Mouse (Mus musculus) midbrain, embryonic 11.5 days (tissue): ENCODE measurements around the gene Becn1. TPM values are rescaled to one million over a fixed set of nuclear protein-coding genes. Genes with fewer than 3 reads are reported as not detected.

Source experiments
- ATAC-seq: fragments of 200-750 bp; cut with Nextera tagmentation; 2 replicates; pipeline ENCODE4 v1.8.0; 2017; ENCODE audit warnings: moderate TSS enrichment, moderate library complexity; ENCODE audit not compliant: low FRiP score
- DNase-seq: peaks from one replicate; pipeline ENCODE4 v3.0.0; 2015; ENCODE audit warnings: low spot score; ENCODE audit errors: missing footprints
- H3K27ac ChIP-seq: fragments of 300-500 bp; sonication (generic); 2 replicates; pipeline ENCODE4 v1.5.1; 2014; ENCODE audit warnings: low read depth, low read length
- H3K27me3 ChIP-seq: fragments of 300-500 bp; sonication (generic); 2 replicates; pipeline ENCODE4 v1.6.1; 2014; ENCODE audit warnings: mild to moderate bottlenecking, low read length, moderate library complexity, mixed read lengths; ENCODE audit not compliant: control insufficient read depth, insufficient read depth
- H3K36me3 ChIP-seq: fragments of 300-500 bp; sonication (generic); 2 replicates; pipeline ENCODE4 v1.6.1; 2014; ENCODE audit warnings: mild to moderate bottlenecking, low read length, moderate library complexity, mixed read lengths; ENCODE audit not compliant: control insufficient read depth, insufficient read depth
- H3K4me1 ChIP-seq: fragments of 300-500 bp; sonication (generic); 2 replicates; pipeline ENCODE4 v1.6.1; 2014; ENCODE audit warnings: low read length; ENCODE audit not compliant: control insufficient read depth, insufficient read depth
- H3K4me2 ChIP-seq: fragments of 300-500 bp; sonication (generic); 2 replicates; pipeline ENCODE4 v1.6.1; 2014; ENCODE audit warnings: mild to moderate bottlenecking, moderate library complexity
- H3K4me3 ChIP-seq: fragments of 300-500 bp; sonication (generic); 2 replicates; pipeline ENCODE4 v1.5.1; 2014; ENCODE audit warnings: low read depth, low read length
- H3K9ac ChIP-seq: fragments of 300-500 bp; sonication (generic); 2 replicates; pipeline ENCODE4 v1.6.1; 2014; ENCODE audit warnings: low read length
- H3K9me3 ChIP-seq: fragments of 300-500 bp; sonication (generic); 2 replicates; pipeline ENCODE4 v1.6.1; 2016; ENCODE audit warnings: low read length; ENCODE audit not compliant: control insufficient read depth
- WGBS: fragments of 180-500 bp; shearing (Covaris S2); extraction: QIAGEN DNeasy Blood & Tissue Kit; methylation state at CpG from one replicate; pipeline ENCODE4 v1.1.7; 2014; 5-methylcytosine and 5-hydroxymethylcytosine counted together
- polyA plus RNA-seq: library from polyadenylated mRNA; unstranded; fragments of >200 nt; fragmentation: Nextera tagmentation; extraction: Ambion mirVana; gene quantifications from 2 replicates; pipeline ENCODE4 v1.2.1, GENCODE M21; 2014

Gene Becn1
- polyA plus RNA-seq, 1 experiment from 2014 or later, result 163 TPM

DNA sequence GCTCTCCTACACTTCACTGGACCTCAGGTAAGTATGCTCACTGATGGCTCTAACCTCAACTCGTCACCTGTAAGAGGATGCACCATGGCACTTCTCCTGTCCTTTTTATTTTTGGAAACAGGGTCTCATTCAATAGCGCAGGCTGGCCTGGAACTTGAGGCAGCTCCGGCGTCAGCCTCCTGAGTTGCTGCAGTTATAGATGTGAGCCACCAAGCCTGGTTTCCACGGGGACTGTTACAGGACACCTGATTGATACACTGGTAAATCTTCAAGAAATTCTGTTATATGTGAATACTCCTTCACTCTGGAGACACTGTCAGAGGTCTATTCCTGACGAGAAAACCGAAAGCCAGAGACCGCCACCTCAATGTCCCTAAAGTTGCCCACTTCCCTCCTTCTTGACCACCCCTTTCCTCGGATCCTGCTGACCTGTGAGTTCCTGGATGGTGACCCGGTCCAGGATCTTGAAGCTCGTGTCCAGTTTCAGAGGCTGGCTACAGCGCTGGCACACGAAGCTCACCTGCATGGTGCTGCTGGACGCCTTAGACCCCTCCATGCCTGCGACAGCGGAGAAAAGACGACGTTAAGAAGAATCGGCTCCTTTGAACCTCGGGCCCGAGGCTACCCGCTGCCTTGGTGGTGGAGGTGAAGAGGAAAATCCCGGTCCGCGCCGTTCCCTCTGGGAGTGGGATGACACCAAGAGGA is 635 bp downstream of the Becn1 start:
- ATAC-seq (no peak; the same call in none of the 2 replicates), DNase-seq (no peak)
- Histone ChIP-seq H3K9me3 (no peaks in the 10 kb centered on the region), H3K27ac (no peak overlapping the region), H3K27me3 (no peaks in the 10 kb centered on the region), H3K4me1 (peaks cover 13% of the 10 kb centered on the region), H3K9ac (peak overlapping the region; percentile 82), H3K4me2 (peak overlapping the region; percentile 98), H3K36me3 (peaks cover 6% of the 10 kb centered on the region; the same call in 1 of the 2 replicates), H3K4me3 (peak overlapping the region; percentile 74)
- 14% methylated on average over 26 of the region's 26 CpGs for WGBS

DNA sequence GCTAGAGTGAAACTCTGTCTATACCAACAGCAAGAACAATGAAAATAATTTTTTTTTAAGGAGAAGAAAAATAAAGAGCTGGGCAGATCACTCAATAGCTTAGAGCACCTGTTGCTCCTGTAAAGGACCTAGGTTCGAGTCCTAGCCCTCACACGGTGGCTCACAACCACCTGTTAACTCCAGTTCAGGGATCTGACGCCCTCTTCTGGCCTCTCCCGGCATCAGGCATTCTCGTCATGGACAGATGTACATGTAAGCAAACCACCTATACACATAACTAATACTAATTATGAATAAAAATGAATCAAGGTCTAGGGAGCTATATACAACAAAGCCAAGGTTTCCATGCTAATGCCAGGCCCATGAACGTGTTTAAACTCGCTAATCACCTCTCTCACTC is 1.2 kb downstream of the Becn1 start:
- ATAC-seq (no peak), DNase-seq (peak; percentile 61)
- Histone ChIP-seq H3K9me3 (no peaks in the 10 kb centered on the region), H3K4me3 (peak overlapping the region; percentile 74; the same call in 1 of the 2 replicates), H3K4me2 (peak overlapping the region; percentile 98), H3K27ac (no peak overlapping the region), H3K27me3 (no peaks in the 10 kb centered on the region), H3K4me1 (peaks cover 13% of the 10 kb centered on the region), H3K36me3 (peaks cover 6% of the 10 kb centered on the region; the same call in 1 of the 2 replicates), H3K9ac (no peak overlapping the region)
- WGBS, result 64% methylated on average over 7 of the region's 7 CpGs

DNA sequence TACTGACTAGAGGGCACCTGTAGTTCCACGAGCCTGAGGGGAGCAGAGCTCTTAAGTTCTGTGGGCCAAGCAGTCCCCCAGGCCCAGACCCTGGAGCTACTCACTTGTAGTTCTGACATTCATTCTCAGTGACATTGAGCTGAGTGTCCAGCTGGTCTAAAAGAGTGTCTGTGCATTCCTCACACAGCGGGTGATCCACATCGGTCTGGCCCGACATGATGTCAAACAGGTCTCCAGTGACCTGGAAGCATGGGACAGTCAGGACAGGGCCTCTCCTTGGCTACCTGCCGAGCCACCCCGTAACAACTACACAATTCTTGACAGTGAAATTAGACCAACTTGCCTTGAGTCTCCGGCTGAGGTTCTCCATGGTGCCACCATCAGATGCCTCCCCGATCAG is 6.9 kb downstream of the Becn1 start:
- peak; percentile 33 for DNase-seq
- Histone ChIP-seq H3K27me3 (no peaks in the 10 kb centered on the region), H3K9me3 (no peaks in the 10 kb centered on the region), H3K4me3 (no peak overlapping the region), H3K9ac (no peak overlapping the region), H3K27ac (no peak overlapping the region), H3K4me2 (no peak overlapping the region), H3K36me3 (peaks cover 10% of the 10 kb centered on the region; the same call in 1 of the 2 replicates), H3K4me1 (0 out of 2 replicates have a peak, but pooled peaks cover under 1% of the 10 kb centered on the region)
- 90% methylated on average over 8 of the region's 8 CpGs for whole genome bisulfite sequencing
- no peak for ATAC-seq

DNA sequence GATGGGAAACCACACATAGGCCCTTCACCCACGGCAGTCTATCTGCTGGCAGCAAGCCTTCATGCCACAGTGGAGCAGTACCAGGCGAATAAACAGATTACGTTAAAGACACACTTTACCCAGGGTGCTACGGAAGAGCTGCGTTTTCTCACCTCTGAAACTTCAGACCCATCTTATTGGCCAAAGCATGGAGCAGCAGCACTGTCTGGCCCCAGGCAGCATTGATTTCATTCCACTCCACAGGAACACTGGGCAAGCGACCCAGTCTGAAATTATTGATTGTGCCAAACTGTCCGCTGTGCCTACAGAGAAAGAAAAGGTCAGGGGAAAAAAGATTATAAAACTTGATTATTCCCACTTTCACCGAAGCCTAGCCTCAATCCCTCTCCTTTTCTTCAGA is 10.9 kb downstream of the Becn1 start:
- ATAC-seq (no peak), DNase-seq (peak; percentile 31)
- Histone ChIP-seq H3K36me3 (peaks cover 6% of the 10 kb centered on the region; the same call in 1 of the 2 replicates), H3K4me3 (no peak overlapping the region), H3K4me1 (no peaks in the 10 kb centered on the region), H3K27ac (no peak overlapping the region), H3K9me3 (no peaks in the 10 kb centered on the region), H3K27me3 (no peaks in the 10 kb centered on the region), H3K9ac (no peak overlapping the region), H3K4me2 (no peak overlapping the region)
- WGBS, result 97% methylated on average over 8 of the region's 8 CpGs

DNA sequence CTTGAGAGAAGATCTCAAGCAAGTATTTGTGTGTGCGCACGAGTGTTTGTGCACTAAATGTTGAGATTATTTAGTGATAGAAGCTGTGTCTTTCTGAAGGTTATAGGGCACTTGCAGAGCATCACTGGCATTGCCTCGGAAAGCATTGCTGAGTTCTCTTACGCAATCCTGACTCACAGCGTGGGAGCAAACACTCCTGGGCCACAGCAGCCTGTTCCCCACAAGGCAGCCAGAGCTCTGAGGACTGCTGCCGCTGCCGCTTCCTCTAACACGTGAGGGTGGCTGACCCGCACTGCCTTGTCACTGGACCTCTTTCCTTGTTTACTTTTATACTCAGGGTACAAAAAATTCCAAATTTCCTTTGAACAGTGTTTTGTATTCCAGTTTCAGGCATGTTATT is 14.8 kb downstream of the Becn1 start:
- Histone ChIP-seq H3K36me3 (peaks cover 6% of the 10 kb centered on the region; the same call in 1 of the 2 replicates), H3K27ac (no peak overlapping the region)

DNA sequence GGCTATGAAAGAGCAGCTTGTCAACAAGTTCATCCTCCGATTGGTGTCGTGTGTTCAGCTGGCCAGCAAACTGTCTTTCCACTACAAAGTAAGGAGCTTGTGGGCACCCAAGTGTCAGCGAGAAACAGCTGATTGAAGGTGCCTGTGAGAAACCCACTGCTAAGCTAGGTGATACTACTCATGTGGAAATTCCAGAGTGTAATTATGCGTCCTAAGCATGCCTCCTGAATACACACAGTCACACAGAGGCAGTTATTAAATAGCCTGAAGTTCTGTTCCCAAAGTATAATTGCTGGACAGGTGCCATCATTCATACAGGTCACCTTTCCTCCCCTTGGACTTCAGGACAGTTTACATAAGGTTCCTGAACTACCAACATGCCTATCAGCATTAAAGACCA is 18.3 kb downstream of the Becn1 start:
- no peak overlapping the region for H3K4me2 ChIP-seq
- no peak overlapping the region for H3K9ac ChIP-seq
- peaks cover 4% of the 10 kb centered on the region; the same call in 1 of the 2 replicates for H3K4me1 ChIP-seq
- DNase-seq, result no peak
- H3K36me3 ChIP-seq, result 0 out of 2 replicates have a peak, but pooled peaks cover 2% of the 10 kb centered on the region
- no peak overlapping the region for H3K4me3 ChIP-seq
- WGBS, result 70% methylated on average over 4 of the region's 4 CpGs
- no peak for ATAC-seq
- no peak overlapping the region for H3K27ac ChIP-seq
- no peaks in the 10 kb centered on the region; the same call in 1 of the 2 replicates for H3K27me3 ChIP-seq
- no peaks in the 10 kb centered on the region for H3K9me3 ChIP-seq

More for the DNA sequence above, 14.8 kb downstream of the Becn1 start:
- ATAC-seq (no peak), DNase-seq (no peak)
- no peaks in the 10 kb centered on the region for H3K9me3 ChIP-seq
- H3K4me3 ChIP-seq, result no peak overlapping the region
- no peaks in the 10 kb centered on the region for H3K27me3 ChIP-seq
- H3K4me1 ChIP-seq, result no peaks in the 10 kb centered on the region; the same call in 1 of the 2 replicates
- no peak overlapping the region for H3K4me2 ChIP-seq
- 90% methylated on average over 9 of the region's 9 CpGs for WGBS
- H3K9ac ChIP-seq, result no peak overlapping the region

DNA sequence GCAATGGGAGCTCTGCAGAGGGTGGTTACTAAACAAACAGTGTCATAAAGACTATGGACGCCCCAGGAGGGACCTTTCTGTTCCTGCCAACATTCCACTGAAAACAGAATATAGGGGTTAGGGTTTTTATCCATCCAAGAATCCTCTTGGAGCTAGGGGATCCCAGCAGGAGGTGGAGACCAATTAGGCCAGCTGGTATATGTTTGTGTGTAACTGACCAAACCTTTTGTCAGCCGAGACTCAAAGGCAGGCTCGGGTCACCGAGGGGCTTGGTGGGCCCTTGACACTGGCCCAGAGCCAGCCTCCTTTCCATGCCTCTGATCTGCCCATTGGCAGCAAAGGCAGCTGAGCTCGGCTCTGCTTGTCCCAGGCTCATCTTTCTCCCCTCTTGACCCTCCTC is 19.2 kb downstream of the Becn1 start:
- no peak for DNase-seq
- 34% methylated on average over 5 of the region's 5 CpGs for WGBS
- ATAC-seq, result no peak

DNA sequence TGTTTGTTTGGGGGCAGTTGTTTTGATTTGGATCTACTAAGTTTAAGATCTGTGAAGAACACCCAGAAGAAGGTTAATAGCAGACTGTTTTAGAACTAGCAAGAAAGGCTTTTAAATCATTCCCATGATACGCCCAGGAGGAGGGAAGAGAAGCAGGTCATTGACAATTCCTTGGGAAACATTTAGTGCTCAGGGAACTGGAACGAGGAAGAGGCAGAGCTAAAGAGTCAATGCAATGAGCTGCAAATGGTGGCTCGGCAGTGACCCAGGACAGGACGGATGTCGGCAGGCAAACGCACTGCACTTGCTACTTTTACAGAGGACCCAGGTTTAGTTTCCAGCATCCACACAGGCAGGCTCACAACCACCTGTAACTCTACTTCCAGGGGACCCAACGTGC is 21.2 kb downstream of the Becn1 start:
- H3K4me3 ChIP-seq, result no peak overlapping the region
- ATAC-seq (no peak), DNase-seq (peak; percentile 51)
- H3K36me3 ChIP-seq, result no peaks in the 10 kb centered on the region
- no peak overlapping the region for H3K27ac ChIP-seq
- H3K9ac ChIP-seq, result no peak overlapping the region
- H3K9me3 ChIP-seq, result no peaks in the 10 kb centered on the region
- no peak overlapping the region for H3K4me2 ChIP-seq
- WGBS, result 55% methylated on average over 7 of the region's 7 CpGs
- H3K4me1 ChIP-seq, result peaks cover 17% of the 10 kb centered on the region
- no peaks in the 10 kb centered on the region; the same call in 1 of the 2 replicates for H3K27me3 ChIP-seq

More for the DNA sequence above, 19.2 kb downstream of the Becn1 start:
- Histone ChIP-seq H3K4me2 (no peak overlapping the region), H3K36me3 (no peaks in the 10 kb centered on the region), H3K9ac (no peak overlapping the region), H3K4me1 (peaks cover 9% of the 10 kb centered on the region), H3K27me3 (no peaks in the 10 kb centered on the region; the same call in 1 of the 2 replicates), H3K27ac (no peak overlapping the region), H3K4me3 (no peak overlapping the region), H3K9me3 (no peaks in the 10 kb centered on the region)

DNA sequence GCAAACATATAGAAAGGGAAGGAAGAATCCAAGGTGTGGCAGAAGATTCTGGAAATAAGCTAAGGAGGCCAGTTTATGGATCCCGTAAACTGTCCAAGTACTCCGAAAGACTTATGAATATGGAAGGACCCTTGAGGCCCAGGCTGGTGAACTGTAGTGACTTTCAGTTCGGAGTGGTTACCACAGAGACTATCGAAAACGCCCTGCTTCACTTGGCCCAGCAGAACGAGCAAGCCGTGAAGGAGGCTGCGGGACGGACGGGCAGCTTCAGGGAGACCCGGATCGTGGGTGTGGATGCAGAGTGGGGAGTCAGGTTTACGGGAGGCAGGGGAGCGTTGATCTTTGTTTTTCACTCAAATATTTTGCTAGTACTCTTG is 22.9 kb downstream of the Becn1 start:
- DNase-seq (no peak), ATAC-seq (peak; percentile 51)
- no peak overlapping the region for H3K27ac ChIP-seq
- no peaks in the 10 kb centered on the region for H3K36me3 ChIP-seq
- H3K9me3 ChIP-seq, result no peaks in the 10 kb centered on the region
- H3K4me1 ChIP-seq, result peaks cover 17% of the 10 kb centered on the region
- H3K27me3 ChIP-seq, result no peaks in the 10 kb centered on the region; the same call in 1 of the 2 replicates
- WGBS, result 62% methylated on average over 14 of the region's 14 CpGs
- H3K4me3 ChIP-seq, result peak overlapping the region; percentile 54
- H3K9ac ChIP-seq, result peak overlapping the region; percentile 21; the same call in 1 of the 2 replicates
- peak overlapping the region; percentile 36 for H3K4me2 ChIP-seq
